Mouse (Mus musculus) MEL (cell line): Measurements from ENCODE around the gene Cox17. TPM values are rescaled to one million over a fixed set of nuclear protein-coding genes. Genes with fewer than 3 reads are reported as not detected.
A peak's percentile ranks its signal among the peaks of the same experiment; 100 is the strongest.

Source experiments
- DNase-seq: peaks from one replicate; pipeline ENCODE4 v3.0.0; 2011; ENCODE audit warnings: low read depth, low spot score
- H3K27ac ChIP-seq: 2 replicates; pipeline ENCODE4 v1.5.1; 2012; ENCODE audit warnings: low read depth, mild to moderate bottlenecking, control low read depth, low read length, moderate library complexity; ENCODE audit not compliant: control insufficient read depth
- H3K27me3 ChIP-seq, 2 experiments: fragments of 150-350 bp in 1 of 2; sonication (generic) in 1 of 2; 2 replicates each; pipeline ENCODE4 v1.6.1; 2012; ENCODE audit warnings: low read length in 2 of 2, mild to moderate bottlenecking in 2 of 2, improper control_type of control experiment in 1 of 2, moderate library complexity in 1 of 2; ENCODE audit not compliant: insufficient read depth in 2 of 2, control insufficient read depth in 1 of 2
- H3K36me3 ChIP-seq, 2 experiments: 2 replicates each; pipeline ENCODE4 v1.6.1; 2012 to 2014; ENCODE audit warnings: low read length in 2 of 2, improper control_type of control experiment in 1 of 2, inconsistent platforms in 1 of 2, mild to moderate bottlenecking in 1 of 2; ENCODE audit not compliant: insufficient read depth in 2 of 2, control insufficient read depth in 1 of 2
- H3K4me1 ChIP-seq, 2 experiments: fragments of 150-350 bp in 1 of 2; sonication (generic) in 1 of 2; 2 replicates each; pipeline ENCODE4 v1.6.1; 2012; ENCODE audit warnings: low read length in 2 of 2, improper control_type of control experiment in 1 of 2, mild to moderate bottlenecking in 1 of 2; ENCODE audit not compliant: insufficient read depth in 2 of 2, control insufficient read depth in 1 of 2
- H3K4me3 ChIP-seq, 2 experiments: fragments of 150-350 bp in 1 of 2; sonication (generic) in 1 of 2; 2 replicates each; pipeline ENCODE4 v1.5.1; 2012; ENCODE audit warnings: low read depth in 2 of 2, low read length in 2 of 2, mild to moderate bottlenecking in 2 of 2, moderate library complexity in 2 of 2, control low read depth in 1 of 2, improper control_type of control experiment in 1 of 2; ENCODE audit not compliant: control insufficient read depth in 1 of 2, insufficient read depth in 1 of 2
- H3K79me2 ChIP-seq: 2 replicates; pipeline ENCODE4 v1.6.1; 2012; ENCODE audit warnings: mild to moderate bottlenecking, low read length, moderate library complexity; ENCODE audit not compliant: control insufficient read depth, poor library complexity, insufficient read depth
- H3K9ac ChIP-seq: 2 replicates; pipeline ENCODE4 v1.6.1; 2012; ENCODE audit warnings: low read depth, mild to moderate bottlenecking, control low read depth, low read length, moderate library complexity; ENCODE audit not compliant: control insufficient read depth, poor library complexity, severe bottlenecking
- H3K9me3 ChIP-seq: fragments of 150-350 bp; sonication (generic); replicated peaks from 2 replicates; pipeline ENCODE4 v1.6.1; 2012; ENCODE audit warnings: mild to moderate bottlenecking, low read length, improper control_type of control experiment, moderate library complexity; ENCODE audit not compliant: insufficient read depth
- BHLHE40 ChIP-seq: IDR thresholded peaks from 2 replicates; pipeline ENCODE4 v1.6.1; 2012; ENCODE audit warnings: low read depth, mild to moderate bottlenecking, inconsistent platforms, low read length, improper control_type of control experiment, borderline replicate concordance
- CHD1 ChIP-seq: IDR thresholded peaks from 2 replicates; pipeline ENCODE4 v1.6.1; 2012; ENCODE audit warnings: low read depth, mild to moderate bottlenecking, inconsistent platforms, low read length, improper control_type of control experiment
- CHD2 ChIP-seq: IDR thresholded peaks from 2 replicates; pipeline ENCODE4 v1.6.1; 2011; ENCODE audit warnings: low read length, improper control_type of control experiment
- E2F4 ChIP-seq: IDR thresholded peaks from 2 replicates; pipeline ENCODE4 v1.6.1; 2011; ENCODE audit warnings: low read depth, low read length, improper control_type of control experiment, borderline replicate concordance
- ELF1 ChIP-seq: IDR thresholded peaks from 2 replicates; pipeline ENCODE4 v1.6.1; 2014; ENCODE audit warnings: low read depth, mild to moderate bottlenecking, inconsistent platforms, low read length, improper control_type of control experiment, moderate library complexity
- EP300 ChIP-seq, 2 experiments: IDR thresholded peaks; 2 replicates each; pipeline ENCODE4 v1.6.1; 2011; ENCODE audit warnings: improper control_type of control experiment in 2 of 2, low read length in 2 of 2, low read depth in 1 of 2, mild to moderate bottlenecking in 1 of 2
- ETS1 ChIP-seq: IDR thresholded peaks from 2 replicates; pipeline ENCODE4 v1.6.1; 2012; ENCODE audit warnings: low read depth, mild to moderate bottlenecking, inconsistent platforms, low read length, improper control_type of control experiment, moderate library complexity
- GABPA ChIP-seq: IDR thresholded peaks from 2 replicates; pipeline ENCODE4 v1.6.1; 2012; ENCODE audit warnings: low read depth, mild to moderate bottlenecking, inconsistent platforms, low read length, improper control_type of control experiment, moderate library complexity
- GATA1 ChIP-seq: IDR thresholded peaks from 2 replicates; pipeline ENCODE4 v1.6.1; 2011; ENCODE audit warnings: low read depth, low read length, improper control_type of control experiment
- HCFC1 ChIP-seq: IDR thresholded peaks from 2 replicates; pipeline ENCODE4 v1.6.1; 2012; ENCODE audit warnings: low read depth, mild to moderate bottlenecking, inconsistent platforms, low read length, improper control_type of control experiment, moderate library complexity
- JUND ChIP-seq: IDR thresholded peaks from 2 replicates; pipeline ENCODE4 v1.6.1; 2011; ENCODE audit warnings: low read depth, mild to moderate bottlenecking, improper control_type of control experiment, low read length
- KAT2A ChIP-seq: conservative IDR thresholded peaks from 2 replicates; pipeline ENCODE4 v1.6.1; 2012; ENCODE audit warnings: low read depth, low read length, improper control_type of control experiment, inconsistent platforms
- MAFK ChIP-seq: IDR thresholded peaks from 2 replicates; pipeline ENCODE4 v1.6.1; 2011; ENCODE audit warnings: low read depth, mild to moderate bottlenecking, low read length, improper control_type of control experiment, borderline replicate concordance
- MAX ChIP-seq: IDR thresholded peaks from 2 replicates; pipeline ENCODE4 v1.6.1; 2011; ENCODE audit warnings: low read length, improper control_type of control experiment
- MAZ ChIP-seq: IDR thresholded peaks from 2 replicates; pipeline ENCODE4 v1.6.1; 2012; ENCODE audit warnings: low read depth, mild to moderate bottlenecking, inconsistent platforms, low read length, improper control_type of control experiment
- MEF2A ChIP-seq: IDR thresholded peaks from 2 replicates; pipeline ENCODE4 v1.6.1; 2014; ENCODE audit warnings: low read depth, mild to moderate bottlenecking, inconsistent platforms, low read length, improper control_type of control experiment; ENCODE audit not compliant: poor library complexity, insufficient replicate concordance, severe bottlenecking; ENCODE audit errors: extremely low read depth
- MXI1 ChIP-seq: IDR thresholded peaks from 2 replicates; pipeline ENCODE4 v1.6.1; 2011; ENCODE audit warnings: mild to moderate bottlenecking, low read depth, low read length, improper control_type of control experiment
- MYB ChIP-seq: IDR thresholded peaks from 2 replicates; pipeline ENCODE4 v1.6.1; 2011; ENCODE audit warnings: mild to moderate bottlenecking, low read depth, low read length, improper control_type of control experiment
- MYC ChIP-seq: IDR thresholded peaks from 2 replicates; pipeline ENCODE4 v1.6.1; 2011; ENCODE audit warnings: low read depth, mild to moderate bottlenecking, low read length, improper control_type of control experiment, moderate library complexity
- POLR2A ChIP-seq, 2 experiments: IDR thresholded peaks; 2 replicates each; pipeline ENCODE4 v1.6.1; 2011 to 2012; ENCODE audit warnings: low read length in 2 of 2, mild to moderate bottlenecking in 2 of 2, control low read depth in 1 of 2, improper control_type of control experiment in 1 of 2, low read depth in 1 of 2, moderate library complexity in 1 of 2; ENCODE audit not compliant: control insufficient read depth in 1 of 2, insufficient read depth in 1 of 2, poor library complexity in 1 of 2
- POLR2AphosphoS2 ChIP-seq: IDR thresholded peaks from 2 replicates; pipeline ENCODE4 v1.6.1; 2011; ENCODE audit warnings: low read length, improper control_type of control experiment
- POLR2AphosphoS5 ChIP-seq: IDR thresholded peaks from 2 replicates; pipeline ENCODE4 v1.6.1; 2012; ENCODE audit warnings: low read depth, borderline replicate concordance, mild to moderate bottlenecking, inconsistent platforms, low read length, moderate library complexity, mixed read lengths
- RAD21 ChIP-seq: IDR thresholded peaks from 2 replicates; pipeline ENCODE4 v1.6.1; 2011; ENCODE audit warnings: mild to moderate bottlenecking, low read depth, low read length, improper control_type of control experiment
- RCOR1 ChIP-seq: IDR thresholded peaks from 2 replicates; pipeline ENCODE4 v1.6.1; 2012; ENCODE audit warnings: low read depth, mild to moderate bottlenecking, inconsistent platforms, low read length, improper control_type of control experiment
- SIN3A ChIP-seq: IDR thresholded peaks from 2 replicates; pipeline ENCODE4 v1.6.1; 2012; ENCODE audit warnings: low read length, improper control_type of control experiment, inconsistent platforms
- SMC3 ChIP-seq: IDR thresholded peaks from 2 replicates; pipeline ENCODE4 v1.6.1; 2011; ENCODE audit warnings: low read depth, low read length, improper control_type of control experiment
- TAL1 ChIP-seq: IDR thresholded peaks from 2 replicates; pipeline ENCODE4 v1.6.1; 2012; ENCODE audit warnings: mild to moderate bottlenecking, inconsistent platforms, low read length, moderate library complexity, mixed read lengths
- TBP ChIP-seq: IDR thresholded peaks from 2 replicates; pipeline ENCODE4 v1.8.0; 2011; ENCODE audit warnings: low read depth, low read length, improper control_type of control experiment
- TCF12 ChIP-seq: IDR thresholded peaks from 2 replicates; pipeline ENCODE4 v1.6.1; 2014; ENCODE audit warnings: low read depth, mild to moderate bottlenecking, inconsistent platforms, low read length, improper control_type of control experiment, moderate library complexity
- UBTF ChIP-seq: IDR thresholded peaks from 2 replicates; pipeline ENCODE4 v1.6.1; 2012; ENCODE audit warnings: low read depth, mild to moderate bottlenecking, inconsistent platforms, low read length, improper control_type of control experiment, moderate library complexity, borderline replicate concordance; ENCODE audit not compliant: insufficient read depth
- USF1 ChIP-seq: IDR thresholded peaks from 2 replicates; pipeline ENCODE4 v1.6.1; 2014; ENCODE audit warnings: low read depth, mild to moderate bottlenecking, inconsistent platforms, low read length, improper control_type of control experiment, moderate library complexity
- ZC3H11A ChIP-seq: IDR thresholded peaks from 2 replicates; pipeline ENCODE4 v1.6.1; 2012; ENCODE audit warnings: low read depth, mild to moderate bottlenecking, inconsistent platforms, low read length, improper control_type of control experiment
- ZKSCAN1 ChIP-seq: IDR thresholded peaks from 2 replicates; pipeline ENCODE4 v1.6.1; 2012; ENCODE audit warnings: low read depth, mild to moderate bottlenecking, inconsistent platforms, low read length, improper control_type of control experiment, moderate library complexity
- ZMIZ1 ChIP-seq: IDR thresholded peaks from 2 replicates; pipeline ENCODE4 v1.6.1; 2012; ENCODE audit warnings: low read depth, mild to moderate bottlenecking, inconsistent platforms, low read length, improper control_type of control experiment, moderate library complexity
- ZNF384 ChIP-seq: IDR thresholded peaks from 2 replicates; pipeline ENCODE4 v1.6.1; 2012; ENCODE audit warnings: low read depth, mild to moderate bottlenecking, inconsistent platforms, low read length, improper control_type of control experiment
- polyA plus RNA-seq, 2 experiments: library from polyadenylated mRNA; stranded (reverse) in 1 of 2; unstranded in 1 of 2; fragments of >175 nt in 1 of 2; fragments of >200 nt in 1 of 2; gene quantifications; 2 replicates each; pipeline versions ENCODE4 v1.2.1 to v1.2.4; 2012; ENCODE audit warnings: low replicate concordance in 2 of 2, low read depth in 1 of 2; ENCODE audit not compliant: insufficient read length in 2 of 2, insufficient read depth in 1 of 2, missing spikeins in 1 of 2
- total RNA-seq: library from RNA; depleted of rRNA; stranded (reverse); fragments of 300-350 nt; gene quantifications from 2 replicates; pipeline ENCODE4 v1.2.3, GENCODE M21; 2012

Cox17 gene
- total and polyA plus RNA-seq, 3 experiments = 269 to 295 TPM; not detected in 1

- TF ChIP-seq POLR2AphosphoS5 (no peak), ZNF384 (no peak), BHLHE40 (no peak)
These were observed 27.8 kb downstream of the Cox17 start (continued) for GRCm38 (mm10) chr16:38374379-38375140.

- Histone ChIP-seq H3K4me1 (peaks cover 22 to 48% of the 10 kb centered on the region in 2 experiments), H3K27me3 (no peaks in the 10 kb centered on the region), H3K36me3 (peaks cover 3 to 40% of the 10 kb centered on the region in 2 experiments; a peak in 3 of 4 replicates), H3K79me2 (peaks cover 25% of the 10 kb centered on the region), H3K27ac (peak overlapping the region; percentile 60), H3K4me3 (peak overlapping the region; percentile 37 to 50), H3K9ac (peak overlapping the region; percentile 55), H3K9me3 (no peaks in the 10 kb centered on the region)
- DNase-seq = peak; percentile 49
- TF ChIP-seq MAFK = no peak
- TF ChIP-seq CHD2 = no peak
- TF ChIP-seq HCFC1 = no peak
- no peak for TF ChIP-seq POLR2AphosphoS2
- no peak for TF ChIP-seq RAD21
- TF ChIP-seq POLR2A (IDR thresholded peaks at IDR 0.05; ENCODE audit: control insufficient read depth in 1 of 2, insufficient read depth in 1 of 2, low read depth in 1 of 2, low read length in 2 of 2, poor library complexity in 1 of 2) = no peak
- TF ChIP-seq JUND = no peak
- no peak for TF ChIP-seq ZMIZ1
- TF ChIP-seq TCF12 = peak; percentile 84
- no peak for TF ChIP-seq CHD1
- TF ChIP-seq GATA1 = peak; percentile 88
- TF ChIP-seq ETS1 = peak; percentile 70
- no peak for TF ChIP-seq MYB
- TF ChIP-seq MEF2A = no peak
- no peak for TF ChIP-seq KAT2A
- no peak for TF ChIP-seq SIN3A
- TF ChIP-seq MXI1 = no peak
- TF ChIP-seq SMC3 = no peak
- no peak for TF ChIP-seq ELF1
- TF ChIP-seq MAX = 0 out of 2 replicates have a peak, but pooled peaks have one; percentile 29
- TF ChIP-seq UBTF = no peak
- no peak for TF ChIP-seq ZKSCAN1
- TF ChIP-seq MYC = no peak
- TF ChIP-seq USF1 = no peak; the same call in 1 of the 2 replicates
- TF ChIP-seq MAZ = no peak
- no peak for TF ChIP-seq POLR2AphosphoS5
- TF ChIP-seq TAL1 = peak; percentile 72
- TF ChIP-seq GABPA = no peak
- TF ChIP-seq BHLHE40 = no peak
- peak; percentile 77 to 85 for TF ChIP-seq EP300 (IDR thresholded peaks at IDR 0.05; ENCODE audit: low read depth in 1 of 2, low read length in 2 of 2)
- TF ChIP-seq E2F4 = no peak
- TF ChIP-seq ZC3H11A = no peak
- TF ChIP-seq RCOR1 = no peak; the same call in 1 of the 2 replicates
- no peak for TF ChIP-seq TBP
These were observed 28.4 kb downstream of the Cox17 start for GRCm38 (mm10) chr16:38375182-38375581.
